Mouse (Mus musculus) kidney, adult 8-10 months (tissue): ENCODE measurements around the gene Retreg1.
A peak's percentile ranks its signal among the peaks of the same experiment; 100 is the strongest.
"Not testable (repeated sequence)": the region's sequence is repeated elsewhere in the genome, so short reads cannot be mapped to it uniquely, and the experiment has no call there.

Source experiments
- DNase-seq, 2 experiments: peaks; one replicate each; pipeline ENCODE4 v3.0.0; 2022

The Retreg1 gene

GRCm38 (mm10) chr15:25948257-25949223 is 105.6 kb downstream of the Retreg1 start:
- DNase-seq = no peak

DNA sequence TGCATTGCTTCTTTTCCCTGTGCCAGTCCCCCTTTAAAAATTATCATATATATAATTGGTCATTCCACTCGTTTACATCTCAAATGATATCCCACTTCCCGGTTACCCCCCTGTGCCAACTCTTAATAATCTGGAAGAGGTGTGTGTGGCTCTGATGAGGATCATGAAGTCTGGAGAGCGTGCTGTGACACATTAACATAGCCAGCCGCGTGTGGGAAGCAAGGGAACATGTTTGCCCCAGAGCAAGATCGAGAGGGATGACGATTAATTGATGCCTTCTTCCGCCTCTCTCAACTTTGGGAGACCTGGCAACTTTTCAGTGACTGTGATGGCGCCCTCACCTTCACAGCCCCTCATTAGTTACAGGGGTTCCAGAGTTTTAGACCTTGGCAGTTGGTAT is 106.7 kb downstream of the Retreg1 start:
- DNase-seq = no peak

DNA sequence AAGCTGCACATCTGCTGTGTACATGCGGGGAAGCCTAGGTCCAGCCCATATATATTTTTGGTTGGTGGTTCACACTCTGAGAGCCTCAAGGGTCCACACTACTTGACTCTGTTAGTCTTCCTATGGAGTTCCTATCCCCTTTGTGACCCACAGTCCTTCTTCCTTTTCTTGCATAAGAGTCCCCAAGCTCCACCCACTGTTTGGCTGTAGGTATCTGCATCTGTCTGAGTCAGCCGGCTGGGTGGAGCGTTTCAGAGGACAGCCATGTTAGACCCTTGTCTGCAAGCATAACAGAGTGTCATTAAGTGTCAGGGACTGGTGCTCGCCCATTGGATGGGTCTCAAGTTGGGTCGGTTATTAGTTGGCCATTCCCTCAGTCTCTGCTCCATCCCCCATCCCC is 107.6 kb downstream of the Retreg1 start:
- DNase-seq = no peak

- no peak for DNase-seq
Observed at GRCm38 (mm10) chr15:25951037-25951436, 108.1 kb downstream of the Retreg1 start.

- DNase-seq = no peak
Observed at GRCm38 (mm10) chr15:25956001-25956400, 113.0 kb downstream of the Retreg1 start.

DNA sequence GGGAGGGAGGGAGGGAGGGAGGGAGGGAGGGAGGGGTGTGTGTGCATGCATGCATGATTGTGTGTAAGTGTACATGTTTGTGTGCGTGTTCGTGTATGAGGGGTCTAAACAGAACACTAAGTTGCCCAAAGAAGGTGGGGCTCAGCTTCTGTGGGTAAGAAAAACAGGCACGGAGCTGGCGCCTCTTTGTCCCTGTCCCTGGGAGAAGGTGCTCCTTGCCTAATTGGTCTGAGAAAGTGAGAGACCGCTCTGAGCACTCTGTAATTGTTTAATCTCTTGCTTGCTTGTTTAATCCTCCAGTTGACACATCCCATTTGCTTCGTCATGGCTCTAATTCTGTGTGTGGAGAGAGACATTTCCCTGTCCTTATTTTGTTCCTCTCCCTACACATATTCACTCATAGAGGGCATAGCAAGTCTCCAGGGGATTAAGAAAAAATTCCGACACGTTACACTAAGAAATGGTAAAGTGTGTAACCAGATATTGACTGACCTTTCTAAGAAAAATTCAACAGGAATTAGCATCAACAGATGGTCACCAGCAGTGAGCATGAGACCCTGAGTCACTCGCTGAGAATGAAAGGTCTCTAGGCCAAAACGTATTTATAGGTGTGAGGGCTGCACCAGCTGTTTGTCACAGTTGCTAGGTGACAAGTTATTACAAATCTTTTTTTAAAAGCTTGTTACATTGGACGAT is 113.6 kb downstream of the Retreg1 start:
- peak; percentile 50 to 63 for DNase-seq

DNA sequence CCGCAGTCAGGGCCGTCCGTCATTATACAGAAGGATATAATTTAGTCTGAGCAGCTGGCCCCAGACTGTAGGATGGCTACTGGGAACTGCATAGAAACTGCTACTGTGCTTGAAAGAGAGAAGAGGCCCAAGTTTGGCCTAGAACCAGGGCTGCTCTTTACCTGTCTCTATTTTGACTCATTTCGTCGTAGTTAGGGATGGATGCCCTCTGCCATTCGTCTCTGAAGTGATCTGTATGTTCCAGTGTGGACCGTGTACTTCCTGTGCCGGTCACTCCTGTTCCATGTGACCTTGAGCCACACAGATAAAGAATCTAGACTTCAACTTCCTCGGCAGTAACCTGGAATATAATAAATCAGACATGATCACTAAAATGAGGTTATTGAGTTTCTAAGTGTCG is 114.7 kb downstream of the Retreg1 start:
- DNase-seq = no peak

- DNase-seq = peak; percentile 40 to 65
Observed at GRCm38 (mm10) chr15:25959375-25959774, 116.4 kb downstream of the Retreg1 start.

DNA sequence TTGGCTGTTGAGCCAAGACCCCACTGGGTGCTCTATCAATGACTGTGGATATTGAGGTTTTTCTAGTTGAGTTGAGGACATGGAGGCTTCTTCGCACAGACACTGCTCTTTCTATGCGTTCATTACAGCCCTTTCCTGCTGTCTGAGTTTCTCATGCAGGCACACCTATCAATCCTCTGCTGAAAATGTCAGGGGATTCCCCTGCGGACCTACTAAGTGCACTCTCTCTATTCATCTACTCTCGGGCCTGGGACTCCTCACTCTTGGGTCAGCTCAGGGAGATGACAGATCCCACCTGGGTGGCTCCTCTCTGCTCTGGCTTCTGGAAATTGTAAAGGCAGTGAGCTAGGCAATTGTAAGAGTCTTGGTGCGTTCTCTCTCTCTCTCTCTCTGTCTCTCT is 117.3 kb downstream of the Retreg1 start:
- DNase-seq = no peak

- DNase-seq = no peak
Observed at GRCm38 (mm10) chr15:25966220-25966774, 123.3 kb downstream of the Retreg1 start.

- no peak for DNase-seq
Observed at GRCm38 (mm10) chr15:25971596-25971995, 128.6 kb downstream of the Retreg1 start.

DNA sequence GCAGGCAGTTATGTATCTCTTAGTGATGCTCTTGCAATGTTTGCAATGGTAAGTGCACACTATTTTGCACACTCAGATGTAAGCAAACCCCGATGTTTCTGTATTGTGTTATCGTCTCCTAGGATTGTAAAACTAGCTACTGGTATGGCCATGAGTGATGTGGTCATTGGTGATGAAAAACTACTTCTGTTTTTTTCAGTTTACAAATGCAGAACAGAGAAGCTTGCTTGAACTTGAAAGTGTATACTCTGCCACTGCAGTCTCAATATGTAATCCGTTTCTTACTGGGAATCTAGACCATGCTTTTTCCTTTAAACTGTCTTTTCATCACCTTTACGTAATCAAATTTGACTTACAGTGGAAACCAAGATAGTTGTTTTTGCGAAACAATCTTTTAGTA is 129.8 kb downstream of the Retreg1 start:
- no peak for DNase-seq

- DNase-seq = no peak
Observed at GRCm38 (mm10) chr15:25974352-25974751, 131.4 kb downstream of the Retreg1 start.

DNA sequence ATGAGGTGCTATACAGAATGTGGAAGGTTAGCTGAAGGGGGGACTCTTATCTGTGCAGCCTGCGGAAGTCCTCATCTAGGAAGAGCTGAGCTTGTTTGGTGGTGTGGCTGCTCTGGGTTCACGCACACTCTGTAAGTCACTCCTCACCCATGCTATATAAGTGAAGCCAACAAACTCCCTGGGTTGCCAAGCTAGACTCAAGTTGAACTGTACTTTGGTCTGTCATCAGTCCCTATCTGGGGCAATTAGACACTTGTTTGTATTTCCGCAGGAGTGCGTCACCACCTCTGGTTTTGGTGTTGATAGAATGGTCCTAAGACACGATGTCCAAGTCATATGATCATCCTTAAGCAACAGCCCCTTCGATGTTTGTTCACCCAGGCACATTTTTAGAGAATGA is 132.8 kb downstream of the Retreg1 start:
- no peak for DNase-seq

DNA sequence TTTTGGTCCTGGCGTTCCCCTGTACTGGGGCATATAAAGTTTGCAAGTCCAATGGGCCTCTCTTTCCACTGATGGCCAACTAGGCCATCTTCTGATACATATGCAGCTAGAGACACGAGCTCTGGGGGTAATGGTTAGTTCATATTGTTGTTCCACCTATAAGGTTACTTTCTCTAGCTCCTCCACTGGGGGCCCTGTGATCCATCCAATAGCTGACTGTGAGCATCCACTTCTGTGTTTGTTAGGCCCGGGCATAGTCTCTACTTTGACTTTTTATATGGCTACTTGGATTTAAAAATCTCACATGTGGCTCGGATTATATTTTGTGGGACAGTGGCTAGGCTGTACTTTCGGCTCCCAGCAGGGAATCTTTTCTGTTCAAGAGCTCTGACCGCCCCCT is 140.6 kb downstream of the Retreg1 start:
- DNase-seq = not testable (repeated sequence)

DNA sequence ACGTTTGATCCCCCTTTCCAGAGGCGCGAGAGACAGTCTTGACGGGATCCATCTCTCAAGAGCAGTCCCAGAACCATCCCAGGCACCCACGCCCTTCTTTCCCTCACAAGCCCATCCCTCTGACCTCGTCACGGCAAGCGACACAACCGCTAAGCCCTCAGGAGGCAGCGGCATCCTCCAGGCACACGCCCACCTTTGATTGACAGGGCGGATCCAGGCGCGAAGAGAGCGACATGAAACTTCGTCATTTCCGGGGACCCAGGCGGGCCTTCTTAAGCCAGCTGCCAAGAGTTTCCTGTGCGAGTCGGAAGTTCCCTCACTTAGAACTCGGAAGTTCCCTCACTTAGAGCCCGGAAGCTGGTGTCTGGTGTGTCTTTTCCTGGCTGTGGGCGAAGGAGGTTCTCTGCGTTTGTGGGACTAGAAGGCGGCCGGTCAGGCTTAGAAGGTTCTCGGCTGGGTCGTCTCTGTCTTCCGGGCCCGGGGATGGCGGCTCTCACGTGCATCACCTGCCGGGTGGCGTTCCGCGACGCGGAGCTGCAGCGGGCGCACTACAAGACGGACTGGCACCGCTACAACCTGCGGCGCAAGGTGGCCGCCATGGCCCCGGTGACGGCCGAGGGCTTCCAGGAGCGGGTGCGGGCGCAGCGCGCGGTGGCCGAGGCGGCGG is 141.2 kb downstream of the Retreg1 start, which contains the start of gene Zfp622:
Zfp622 (plus strand) TSS at position 300 of the 667 bp plus-strand sequence.
- peak; percentile 95 for DNase-seq

DNA sequence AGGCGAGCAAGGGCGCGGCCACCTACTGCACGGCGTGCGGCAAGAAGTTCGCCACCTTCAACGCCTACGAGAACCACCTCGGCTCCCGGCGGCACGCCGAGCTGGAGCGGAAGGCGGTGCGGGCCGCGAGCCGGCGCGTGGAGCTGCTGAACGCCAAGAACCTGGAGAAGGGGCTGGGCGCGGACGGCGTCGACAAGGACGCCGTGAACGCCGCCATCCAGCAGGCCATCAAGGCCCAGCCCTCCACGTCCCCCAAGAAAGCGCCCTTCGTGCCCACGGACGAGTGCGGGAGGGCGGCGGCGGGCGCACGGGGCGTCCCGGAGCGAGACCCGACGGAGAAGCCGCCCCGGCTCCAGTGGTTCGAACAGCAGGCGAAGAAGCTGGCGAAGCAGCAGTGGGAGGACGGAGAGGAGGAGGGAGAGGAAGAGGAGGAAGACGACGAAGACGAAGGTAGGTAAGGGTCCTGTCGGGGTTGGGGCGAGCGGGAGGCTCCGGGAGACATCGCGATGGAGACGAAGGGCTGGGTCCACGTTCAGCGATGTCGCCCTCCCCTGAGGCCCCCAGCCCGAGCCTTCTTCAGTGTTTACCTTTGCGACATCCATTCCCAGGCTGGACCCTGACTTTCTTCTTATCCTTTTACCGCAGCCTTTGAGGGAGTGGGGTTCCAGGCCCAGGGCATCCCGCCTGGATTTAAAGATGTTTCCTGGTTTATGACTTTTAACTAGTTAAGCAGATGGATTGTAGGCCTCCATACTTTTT is 141.9 kb downstream of the Retreg1 start:
- no peak for DNase-seq

DNA sequence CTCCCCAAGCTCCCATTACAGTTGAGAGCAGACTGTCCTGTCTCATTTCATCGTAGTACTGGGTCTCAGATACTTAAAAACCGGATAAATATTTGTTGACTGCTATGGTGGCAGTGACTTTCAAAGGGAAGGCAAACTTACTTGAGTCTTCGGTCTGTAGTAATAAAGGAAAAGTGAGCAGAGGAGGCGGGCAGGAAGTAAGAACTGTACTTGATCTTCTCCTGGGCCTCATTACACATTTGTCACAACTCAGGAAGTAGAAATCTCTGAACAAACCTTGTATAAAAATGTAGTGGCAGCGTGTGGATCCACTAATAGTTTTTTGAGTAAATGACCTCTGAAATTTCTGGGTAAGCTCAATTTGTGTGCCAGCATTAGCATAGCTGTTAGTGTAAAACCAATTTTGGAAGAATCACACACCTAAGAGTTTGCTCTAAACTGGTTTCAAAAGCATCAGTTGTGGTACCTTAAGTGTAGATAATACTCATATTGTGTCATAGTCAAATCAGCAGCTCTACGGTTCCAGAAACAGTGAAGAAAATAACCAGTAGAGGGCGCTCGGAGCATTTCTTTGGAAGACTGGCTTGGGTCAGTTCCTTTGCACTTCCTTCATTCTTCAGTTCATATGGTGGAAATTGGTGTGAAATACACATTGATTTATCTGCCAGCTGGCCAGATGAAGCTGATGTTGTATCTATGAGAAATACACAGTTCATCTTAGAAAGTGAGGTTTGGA is 150.2 kb downstream of the Retreg1 start:
- DNase-seq = peak; percentile 37 to 67

DNA sequence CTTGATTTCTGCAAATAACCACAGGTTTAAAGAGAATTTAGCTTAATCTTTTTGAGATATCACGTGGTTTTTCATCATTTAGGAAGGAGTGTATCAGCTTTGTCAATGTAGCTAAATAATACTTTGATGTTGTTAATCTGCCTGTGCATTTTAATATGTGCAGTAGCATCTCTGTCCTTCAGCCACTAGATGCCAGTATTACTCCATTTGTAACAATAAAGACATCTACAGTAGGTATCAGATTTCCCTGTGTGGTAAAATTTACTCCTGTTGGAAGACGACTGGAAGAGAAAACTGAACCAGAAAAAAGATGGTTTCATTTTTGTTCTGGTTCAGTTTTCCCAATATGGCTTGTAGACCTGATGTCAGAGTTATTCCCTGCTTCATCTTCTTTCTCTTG is 152.5 kb downstream of the Retreg1 start:
- no peak for DNase-seq

DNA sequence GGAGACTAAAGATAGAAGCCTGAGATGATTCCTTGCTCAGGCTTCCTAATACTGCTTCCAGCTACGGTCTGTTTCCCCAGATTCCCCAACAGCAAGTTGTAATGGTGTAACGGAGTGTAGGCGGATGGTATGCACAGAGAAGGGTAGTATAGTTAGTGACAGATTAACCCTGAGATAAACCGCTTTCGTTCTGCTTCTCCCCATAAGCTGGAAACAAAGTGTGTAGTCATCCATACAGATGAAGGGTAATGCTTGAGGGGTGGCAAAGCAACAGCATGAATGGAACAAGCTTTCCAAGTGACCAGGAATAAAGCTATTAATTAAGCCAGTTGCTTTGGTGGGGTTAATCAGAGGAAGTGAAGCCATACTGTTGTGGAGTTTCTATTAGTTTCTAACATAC is 156.6 kb downstream of the Retreg1 start:
- DNase-seq = not testable (repeated sequence)

GRCm38 (mm10) chr15:26008621-26009020 is 165.6 kb downstream of the Retreg1 start:
- DNase-seq = no peak

- DNase-seq = no peak
Observed at GRCm38 (mm10) chr15:26012891-26013290, 169.9 kb downstream of the Retreg1 start.
